Mouse (Mus musculus) limb, embryonic 14.5 days (tissue): ENCODE measurements around the gene Rnf216. TPM values are rescaled to one million over a fixed set of nuclear protein-coding genes. Genes with fewer than 3 reads are reported as not detected.

Experiments used
- ATAC-seq: fragments of 200-750 bp; cut with Nextera tagmentation; 2 replicates; pipeline ENCODE4 v1.8.0; 2017; ENCODE audit warnings: low read depth, moderate number of reproducible peaks, moderate TSS enrichment; ENCODE audit not compliant: low FRiP score
- DNase-seq: peaks from one replicate; pipeline ENCODE4 v3.0.0-alpha.2; 2015; ENCODE audit warnings: low spot score
- H3K27ac ChIP-seq: fragments of 300-500 bp; sonication (generic); replicated peaks from 2 replicates; pipeline ENCODE4 v1.5.1; 2014; ENCODE audit warnings: low read depth, mild to moderate bottlenecking, low read length, moderate library complexity, mixed read lengths
- H3K27me3 ChIP-seq: fragments of 300-500 bp; sonication (generic); 2 replicates; pipeline ENCODE4 v1.6.1; 2014; ENCODE audit warnings: low read length, mixed read lengths; ENCODE audit not compliant: control insufficient read depth, insufficient read depth
- H3K36me3 ChIP-seq: fragments of 300-500 bp; sonication (generic); 2 replicates; pipeline ENCODE4 v1.6.1; 2014; ENCODE audit warnings: mild to moderate bottlenecking, low read length, moderate library complexity, mixed read lengths; ENCODE audit not compliant: control insufficient read depth, insufficient read depth
- H3K4me1 ChIP-seq: fragments of 300-500 bp; sonication (generic); 2 replicates; pipeline ENCODE4 v1.6.1; 2014; ENCODE audit warnings: antibody characterized with exemption, low read length, mixed read lengths; ENCODE audit not compliant: control insufficient read depth, insufficient read depth
- H3K4me2 ChIP-seq: fragments of 300-500 bp; sonication (generic); replicated peaks from 2 replicates; pipeline ENCODE4 v1.6.1; 2014; ENCODE audit warnings: low read depth, mild to moderate bottlenecking, low read length, moderate library complexity; ENCODE audit not compliant: severe bottlenecking
- H3K4me3 ChIP-seq: fragments of 300-500 bp; sonication (generic); replicated peaks from 2 replicates; pipeline ENCODE4 v1.5.1; 2014; ENCODE audit warnings: low read length
- H3K9ac ChIP-seq: fragments of 300-500 bp; sonication (generic); 2 replicates; pipeline ENCODE4 v1.6.1; 2014; ENCODE audit warnings: mild to moderate bottlenecking, low read depth, low read length, moderate library complexity; ENCODE audit not compliant: severe bottlenecking
- H3K9me3 ChIP-seq: fragments of 300-500 bp; sonication (generic); 2 replicates; pipeline ENCODE4 v1.6.1; 2016; ENCODE audit warnings: low read length; ENCODE audit not compliant: control insufficient read depth
- POLR2A ChIP-seq: fragments of 200-500 bp; IDR thresholded peaks from 2 replicates; pipeline ENCODE4 v1.8.0; 2012; ENCODE audit warnings: inconsistent platforms, mild to moderate bottlenecking, moderate library complexity, borderline replicate concordance; ENCODE audit not compliant: insufficient read depth, insufficient read length; ENCODE audit errors: extremely low read depth
- WGBS: fragments of 180-500 bp; shearing (Covaris S2); extraction: QIAGEN DNeasy Blood & Tissue Kit; methylation state at CpG from one replicate; pipeline ENCODE4 v1.1.7; 2014; 5-methylcytosine and 5-hydroxymethylcytosine counted together
- polyA plus RNA-seq, 2 experiments: library from polyadenylated mRNA; depleted of rRNA in 1 of 2; stranded (reverse) in 1 of 2; unstranded in 1 of 2; fragments of >200 nt; fragmentation: Nextera tagmentation in 1 of 2; extraction: Ambion mirVana in 1 of 2; gene quantifications; 2 replicates each; pipeline versions ENCODE4 v1.2.1 to v1.2.3; 2012 to 2014

The Rnf216 gene
- polyA plus RNA-seq, 2 experiments: 34.2 to 41.5 TPM

DNA sequence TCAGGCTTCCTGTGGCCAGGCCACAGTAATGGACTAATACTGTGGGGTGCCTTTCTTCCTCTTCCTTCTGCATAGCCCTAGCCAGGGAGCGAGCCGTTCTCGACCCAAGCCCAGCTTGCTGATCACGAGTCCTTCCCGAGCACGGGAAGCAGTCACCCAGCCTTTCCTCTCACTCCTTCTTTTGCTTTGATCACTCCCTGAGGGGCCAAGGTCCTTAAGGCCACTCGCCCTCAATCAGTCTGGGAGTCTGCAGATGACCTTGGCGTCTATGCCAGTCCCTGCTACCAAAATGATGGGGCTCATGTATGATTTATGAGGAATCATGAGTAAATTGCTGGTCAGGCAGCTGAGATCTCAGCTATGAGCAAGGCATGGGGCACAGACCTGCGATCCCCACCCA is 115.3 kb downstream of the Rnf216 start:
- H3K4me3 ChIP-seq: no peak overlapping the region
- H3K27me3 ChIP-seq: no peaks in the 10 kb centered on the region
- peaks cover 26% of the 10 kb centered on the region for H3K4me1 ChIP-seq
- whole genome bisulfite sequencing: 66% methylated on average over 9 of the region's 9 CpGs
- DNase-seq: no peak
- peaks cover 23% of the 10 kb centered on the region for H3K36me3 ChIP-seq
- ATAC-seq: no peak
- no peak overlapping the region for H3K4me2 ChIP-seq
- no peak for TF ChIP-seq POLR2A
- no peak overlapping the region for H3K27ac ChIP-seq
- no peaks in the 10 kb centered on the region for H3K9me3 ChIP-seq
- H3K9ac ChIP-seq: no peak overlapping the region

- DNase-seq (no peak), ATAC-seq (no peak)
- H3K36me3 ChIP-seq: peaks cover 49% of the 10 kb centered on the region
- H3K9me3 ChIP-seq: no peaks in the 10 kb centered on the region
- no peak for TF ChIP-seq POLR2A
- H3K27me3 ChIP-seq: no peaks in the 10 kb centered on the region
- H3K27ac ChIP-seq: no peak overlapping the region
- H3K4me3 ChIP-seq: no peak overlapping the region
- no peak overlapping the region for H3K9ac ChIP-seq
- 82% methylated on average over 2 of the region's 2 CpGs for WGBS
- H3K4me2 ChIP-seq: no peak overlapping the region
- peaks cover 2% of the 10 kb centered on the region for H3K4me1 ChIP-seq
Measured at GRCm38 (mm10) chr5:142994746-142995145, 118.0 kb downstream of the Rnf216 start.

DNA sequence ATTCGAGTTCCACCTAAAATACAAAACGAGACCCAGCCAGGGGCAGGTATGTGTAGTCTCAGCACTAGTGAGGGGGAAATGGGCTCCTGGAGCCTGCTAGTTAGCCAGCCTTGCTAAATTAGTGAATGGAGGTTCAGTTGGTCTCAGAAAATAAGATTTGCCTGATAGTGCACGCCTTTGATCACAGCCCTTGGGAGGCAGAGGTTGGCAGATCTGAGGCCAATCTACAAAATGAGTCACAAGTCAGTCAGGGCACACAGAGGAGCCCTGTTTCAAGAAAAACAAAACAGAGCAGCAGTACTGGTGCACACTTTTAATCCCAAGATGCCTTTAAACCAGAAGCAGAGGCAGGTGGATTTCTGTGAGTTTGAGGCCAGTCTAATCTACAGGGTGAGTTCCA is 123.6 kb downstream of the Rnf216 start:
- H3K27me3 ChIP-seq: no peaks in the 10 kb centered on the region

DNA sequence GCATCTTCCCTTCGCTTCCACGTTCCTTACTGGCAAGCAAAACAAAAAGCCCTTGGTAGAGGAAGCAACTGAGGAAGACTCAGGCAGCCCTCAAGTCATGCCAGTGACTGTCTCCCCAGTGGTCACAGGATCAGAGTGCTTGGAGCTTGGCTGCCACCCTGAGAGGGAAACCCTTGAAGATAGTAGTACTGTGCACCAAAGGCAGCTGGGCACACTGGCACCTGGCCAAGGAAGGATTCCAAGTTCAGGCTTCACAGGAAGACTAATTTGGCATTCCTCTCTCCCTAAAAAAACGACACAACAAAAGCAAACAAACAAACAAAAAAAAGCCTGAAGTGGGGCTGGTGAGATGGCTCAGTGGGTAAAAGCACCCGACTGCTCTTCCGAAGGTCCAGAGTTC is 124.3 kb downstream of the Rnf216 start:
- 84% methylated on average over 5 of the region's 5 CpGs for WGBS
- Histone ChIP-seq H3K4me3 (no peak overlapping the region), H3K4me1 (no peaks in the 10 kb centered on the region), H3K4me2 (no peak overlapping the region), H3K36me3 (peaks cover 38% of the 10 kb centered on the region), H3K9ac (no peak overlapping the region), H3K27me3 (no peaks in the 10 kb centered on the region), H3K9me3 (no peaks in the 10 kb centered on the region), H3K27ac (no peak overlapping the region)
- ATAC-seq (no peak), DNase-seq (no peak)
- no peak for TF ChIP-seq POLR2A

More for the DNA sequence above, 123.6 kb downstream of the Rnf216 start:
- ATAC-seq (no peak), DNase-seq (no peak)
- Histone ChIP-seq H3K4me1 (no peaks in the 10 kb centered on the region), H3K27ac (no peak overlapping the region), H3K4me2 (no peak overlapping the region), H3K4me3 (no peak overlapping the region), H3K36me3 (peaks cover 40% of the 10 kb centered on the region), H3K9ac (no peak overlapping the region), H3K9me3 (no peaks in the 10 kb centered on the region)
- 78% methylated on average over 3 of the region's 3 CpGs for WGBS
- no peak for TF ChIP-seq POLR2A

- Histone ChIP-seq H3K27ac (no peak overlapping the region), H3K9me3 (no peaks in the 10 kb centered on the region), H3K9ac (no peak overlapping the region), H3K4me1 (no peaks in the 10 kb centered on the region), H3K4me2 (no peak overlapping the region), H3K27me3 (no peaks in the 10 kb centered on the region), H3K4me3 (no peak overlapping the region), H3K36me3 (no peaks in the 10 kb centered on the region)
- DNase-seq (no peak), ATAC-seq (no peak)
- no peak for TF ChIP-seq POLR2A
- 89% methylated on average over 10 of the region's 10 CpGs for WGBS
Measured at GRCm38 (mm10) chr5:142984271-142984670, 128.5 kb downstream of the Rnf216 start.

DNA sequence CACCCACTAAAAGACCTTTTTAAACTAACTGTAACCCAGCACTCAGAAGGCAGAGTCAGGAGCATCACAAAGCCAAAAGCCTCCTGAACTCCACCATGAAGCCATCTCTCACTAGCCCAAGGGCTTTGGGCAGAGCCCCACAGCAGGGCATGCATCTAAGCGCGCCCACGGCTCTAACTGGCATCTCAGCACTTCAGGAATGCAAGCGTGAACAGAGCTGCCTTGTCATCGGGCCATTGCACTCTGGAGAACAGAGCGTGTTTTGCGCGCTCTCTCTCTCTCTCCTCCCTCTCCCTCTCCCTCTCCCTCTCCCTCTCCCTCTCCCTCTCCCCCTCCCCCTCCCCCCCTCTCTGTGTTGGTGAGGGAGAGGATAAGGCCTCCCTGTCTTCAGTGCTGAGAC is 129.6 kb downstream of the Rnf216 start:
- no peak overlapping the region for H3K4me2 ChIP-seq
- H3K27me3 ChIP-seq: no peaks in the 10 kb centered on the region
- no peak overlapping the region for H3K27ac ChIP-seq
- H3K9ac ChIP-seq: no peak overlapping the region
- 69% methylated on average over 8 of the region's 8 CpGs for WGBS
- ATAC-seq: no peak
- DNase-seq: no peak
- no peaks in the 10 kb centered on the region for H3K9me3 ChIP-seq
- TF ChIP-seq POLR2A: no peak
- no peaks in the 10 kb centered on the region for H3K4me1 ChIP-seq
- no peaks in the 10 kb centered on the region for H3K36me3 ChIP-seq
- no peak overlapping the region for H3K4me3 ChIP-seq
